Comparison of ENCODE assay signal across 15 mouse cellular contexts in the genomic region with DNA sequence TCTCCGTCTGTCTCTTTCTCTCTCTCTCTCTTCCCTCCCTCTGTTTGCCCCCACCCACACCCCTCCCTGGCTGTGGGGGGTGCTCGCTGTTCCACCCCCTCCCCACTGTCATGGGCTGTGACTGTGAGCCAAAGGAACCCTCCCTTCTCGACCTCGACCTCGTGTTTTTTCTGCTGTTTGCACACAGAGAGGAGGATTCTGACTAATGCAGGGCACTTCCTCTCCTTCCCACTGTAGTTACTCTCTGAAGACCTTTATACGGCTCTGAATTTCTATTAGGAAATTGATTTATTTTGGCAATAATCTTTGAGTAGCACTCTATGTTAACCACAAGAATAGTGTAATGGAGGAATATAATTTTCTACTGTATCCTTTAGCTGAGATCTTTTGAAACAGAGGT.
"Had no signal": no experiment of that assay in that cellular context is flagged by ENCODE, and none has a peak within 500 bp of the region (broad histone marks: within the 10 kb centered on the region; RNA-seq: fewer than 3 reads in every experiment).

No protein-coding gene starts in this region.

- H3K27me3 ChIP-seq: liver, embryonic 13.5 days; neural tube, embryonic 12.5 days; stomach, embryonic 15.5 days had no signal

- H3K4me2 ChIP-seq: liver, embryonic 13.5 days; midbrain, embryonic 11.5 days; neural tube, embryonic 12.5 days; stomach, embryonic 15.5 days had no signal

- H3K9ac ChIP-seq: liver, embryonic 13.5 days; neural tube, embryonic 12.5 days; stomach, embryonic 15.5 days had no signal

- H3K4me1 ChIP-seq: liver, embryonic 13.5 days; neural tube, embryonic 12.5 days; stomach, embryonic 15.5 days had no signal

- H3K9me3 ChIP-seq: neural tube, embryonic 12.5 days; stomach, embryonic 15.5 days had no signal

- H3K27ac ChIP-seq: left cerebral cortex, adult 2 months; liver, embryonic 13.5 days; neural tube, embryonic 12.5 days; stomach, embryonic 15.5 days had no signal

- H3K36me3 ChIP-seq: liver, embryonic 13.5 days; neural tube, embryonic 12.5 days; stomach, embryonic 15.5 days had no signal

- H3K4me3 ChIP-seq: left cerebral cortex, adult 2 months; liver, embryonic 13.5 days; neural tube, embryonic 12.5 days; stomach, embryonic 15.5 days had no signal

- DNase-seq: kidney, adult 18-20 months; layer of hippocampus, postnatal 36 days; liver, embryonic 13.5 days; lung, adult 2 months; lung, postnatal 14 days; lung, postnatal 4 days; midbrain, embryonic 14.5 days; retina, postnatal 1 day; right cerebral cortex, postnatal 25 days; spleen, adult 18-20 months; thymus, postnatal 25 days had no signal
